Mouse (Mus musculus) ES-Bruce4 (cell line): ENCODE results near the gene Nop2.
"Not testable (repeated sequence)": the region's sequence is repeated elsewhere in the genome, so short reads cannot be mapped to it uniquely, and the experiment has no call there.

Source experiments
- EP300 ChIP-seq: IDR thresholded peaks from 2 replicates; pipeline ENCODE4 v1.6.1; 2011; ENCODE audit warnings: low read depth, low read length; ENCODE audit not compliant: insufficient read depth
- POLR2A ChIP-seq: IDR thresholded peaks from one replicate; pipeline ENCODE4 v1.8.1; 2011; ENCODE audit warnings: low read length; ENCODE audit not compliant: insufficient read depth

GRCm38 (mm10) chr6:125162615-125163305 is 31.1 kb downstream of the Nop2 start:
- TF ChIP-seq EP300, POLR2A: not testable (repeated sequence)
